Mouse (Mus musculus) liver, adult 2 months (tissue): ENCODE data around the gene Gnb3.
"Not testable (repeated sequence)": the region's sequence is repeated elsewhere in the genome, so short reads cannot be mapped to it uniquely, and the experiment has no call there.

ENCODE experiments used
- CTCF ChIP-seq: fragments of 200-500 bp; IDR thresholded peaks from 2 replicates; pipeline ENCODE4 v1.5.1; 2011; ENCODE audit warnings: low read depth, low read length, control low read depth
- POLR2A ChIP-seq: fragments of 200-500 bp; IDR thresholded peaks from 2 replicates; pipeline ENCODE4 v1.6.1; 2011; ENCODE audit warnings: low read length, control low read depth; ENCODE audit not compliant: insufficient read depth; ENCODE audit errors: extremely low read depth

DNA sequence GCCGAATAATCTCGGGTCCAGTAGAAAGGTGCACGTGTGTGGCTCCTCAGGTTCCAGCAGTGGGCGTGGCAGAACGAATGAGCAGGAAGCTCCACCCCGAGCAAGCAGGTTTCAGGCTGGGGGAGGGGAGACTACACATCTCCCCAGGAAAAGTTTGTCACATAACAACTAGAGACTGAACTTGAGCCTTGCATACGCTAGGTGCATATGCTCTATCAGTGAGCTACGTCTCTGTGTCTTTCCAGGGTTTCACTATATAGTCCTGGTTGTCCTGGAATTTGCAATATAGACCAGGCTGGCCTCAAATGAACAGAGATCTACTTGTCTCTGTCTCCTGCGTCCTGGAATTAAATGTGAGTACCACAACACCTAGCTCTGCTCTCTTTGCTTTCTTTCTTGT lies 37.7 kb downstream of the Gnb3 start:
- TF ChIP-seq CTCF, POLR2A: not testable (repeated sequence)
